Mouse (Mus musculus) lung, embryonic 16.5 days (tissue): ENCODE measurements around the gene Stradb. TPM values are rescaled to one million over a fixed set of nuclear protein-coding genes. Genes with fewer than 3 reads are reported as not detected.

Experiments used
- ATAC-seq: fragments of 200-750 bp; cut with Nextera tagmentation; 2 replicates; pipeline ENCODE4 v1.8.0; 2017; ENCODE audit warnings: low read depth, mild to moderate bottlenecking, moderate library complexity
- H3K27ac ChIP-seq: fragments of 300-500 bp; sonication (generic); 2 replicates; pipeline ENCODE4 v1.5.1; 2014; ENCODE audit warnings: mild to moderate bottlenecking, control low read depth, low read length
- H3K27me3 ChIP-seq: fragments of 300-500 bp; sonication (generic); 2 replicates; pipeline ENCODE4 v1.6.1; 2014; ENCODE audit warnings: low read depth, low read length, mixed read lengths; ENCODE audit not compliant: control insufficient read depth, insufficient read depth
- H3K36me3 ChIP-seq: fragments of 300-500 bp; sonication (generic); 2 replicates; pipeline ENCODE4 v1.6.1; 2014; ENCODE audit warnings: low read length; ENCODE audit not compliant: control insufficient read depth, insufficient read depth
- H3K4me1 ChIP-seq: fragments of 300-500 bp; sonication (generic); replicated peaks from 2 replicates; pipeline ENCODE4 v1.6.1; 2014; ENCODE audit warnings: low read length, mixed read lengths; ENCODE audit not compliant: control insufficient read depth, insufficient read depth
- H3K4me2 ChIP-seq: fragments of 300-500 bp; sonication (generic); 2 replicates; pipeline ENCODE4 v1.6.1; 2014; ENCODE audit warnings: low read depth, low read length, control low read depth
- H3K4me3 ChIP-seq: fragments of 300-500 bp; sonication (generic); 2 replicates; pipeline ENCODE4 v1.5.1; 2014; ENCODE audit warnings: mild to moderate bottlenecking, low read length, control low read depth
- H3K9ac ChIP-seq: fragments of 300-500 bp; sonication (generic); 2 replicates; pipeline ENCODE4 v1.6.1; 2014; ENCODE audit warnings: low read length, control low read depth
- H3K9me3 ChIP-seq: fragments of 300-500 bp; sonication (generic); 2 replicates; pipeline ENCODE4 v1.6.1; 2016; ENCODE audit warnings: low read length; ENCODE audit not compliant: control insufficient read depth
- WGBS: fragments of 180-500 bp; shearing (Covaris S2); extraction: QIAGEN DNeasy Blood & Tissue Kit; methylation state at CpG from one replicate; pipeline ENCODE4 v1.1.7; 2014; 5-methylcytosine and 5-hydroxymethylcytosine counted together
- polyA plus RNA-seq: library from polyadenylated mRNA; unstranded; fragments of >200 nt; fragmentation: Nextera tagmentation; extraction: Ambion mirVana; gene quantifications from 2 replicates; pipeline ENCODE4 v1.2.1, GENCODE M21; 2015

Stradb gene
- polyA plus RNA-seq, 1 experiment from 2014 or later = 21.9 TPM

GRCm38 (mm10) chr1:58950899-58951648, 22.2 kb upstream of the Stradb start:
- Histone ChIP-seq H3K9me3 (no peaks in the 10 kb centered on the region), H3K4me3 (no peak overlapping the region), H3K27ac (peak overlapping the region; percentile 32), H3K9ac (no peak overlapping the region), H3K36me3 (no peaks in the 10 kb centered on the region; the same call in 1 of the 2 replicates), H3K4me1 (peaks cover 12% of the 10 kb centered on the region), H3K4me2 (no peak overlapping the region), H3K27me3 (no peaks in the 10 kb centered on the region)
- ATAC-seq = peak; percentile 90
- 18% methylated on average over 8 of the region's 8 CpGs for WGBS

- H3K9me3 ChIP-seq = no peaks in the 10 kb centered on the region
- H3K4me1 ChIP-seq = peaks cover 12% of the 10 kb centered on the region
- H3K9ac ChIP-seq = no peak overlapping the region
- H3K4me2 ChIP-seq = no peak overlapping the region
- no peak overlapping the region for H3K4me3 ChIP-seq
- no peak overlapping the region for H3K27ac ChIP-seq
- WGBS = 76% methylated on average over 4 of the region's 4 CpGs
- no peaks in the 10 kb centered on the region for H3K27me3 ChIP-seq
- no peaks in the 10 kb centered on the region for H3K36me3 ChIP-seq
- no peak for ATAC-seq
Observed at GRCm38 (mm10) chr1:58951841-58952240, 21.5 kb upstream of the Stradb start.

GRCm38 (mm10) chr1:58952526-58952925, 20.8 kb upstream of the Stradb start:
- no peak for ATAC-seq
- Histone ChIP-seq H3K4me2 (no peak overlapping the region), H3K4me1 (peaks cover 16% of the 10 kb centered on the region), H3K4me3 (no peak overlapping the region), H3K36me3 (no peaks in the 10 kb centered on the region), H3K27ac (no peak overlapping the region), H3K9me3 (no peaks in the 10 kb centered on the region), H3K27me3 (no peaks in the 10 kb centered on the region), H3K9ac (no peak overlapping the region)
- WGBS = 88% methylated on average over 5 of the region's 5 CpGs

- no peaks in the 10 kb centered on the region for H3K36me3 ChIP-seq
- H3K4me2 ChIP-seq = no peak overlapping the region
- WGBS = 65% methylated on average over 4 of the region's 4 CpGs
- H3K4me3 ChIP-seq = no peak overlapping the region
- H3K27me3 ChIP-seq = no peaks in the 10 kb centered on the region
- no peak for ATAC-seq
- H3K9me3 ChIP-seq = no peaks in the 10 kb centered on the region
- H3K4me1 ChIP-seq = peaks cover 19% of the 10 kb centered on the region
- H3K27ac ChIP-seq = no peak overlapping the region
- no peak overlapping the region for H3K9ac ChIP-seq
Observed at GRCm38 (mm10) chr1:58952997-58953396, 20.3 kb upstream of the Stradb start.

GRCm38 (mm10) chr1:58953686-58954434, 19.5 kb upstream of the Stradb start:
- Histone ChIP-seq H3K4me1 (peaks cover 20% of the 10 kb centered on the region), H3K36me3 (no peaks in the 10 kb centered on the region), H3K27me3 (no peaks in the 10 kb centered on the region), H3K9ac (no peak overlapping the region), H3K4me3 (no peak overlapping the region), H3K27ac (no peak overlapping the region), H3K9me3 (no peaks in the 10 kb centered on the region), H3K4me2 (no peak overlapping the region)
- WGBS = 71% methylated on average over 9 of the region's 9 CpGs
- no peak for ATAC-seq

- H3K27ac ChIP-seq = no peak overlapping the region
- H3K4me3 ChIP-seq = no peak overlapping the region
- H3K4me1 ChIP-seq = peaks cover 20% of the 10 kb centered on the region
- 75% methylated on average over 8 of the region's 8 CpGs for WGBS
- H3K27me3 ChIP-seq = no peaks in the 10 kb centered on the region
- no peak overlapping the region for H3K9ac ChIP-seq
- no peaks in the 10 kb centered on the region for H3K36me3 ChIP-seq
- no peak overlapping the region for H3K4me2 ChIP-seq
- no peak for ATAC-seq
- H3K9me3 ChIP-seq = no peaks in the 10 kb centered on the region
Observed at GRCm38 (mm10) chr1:58954578-58955410, 18.5 kb upstream of the Stradb start.

GRCm38 (mm10) chr1:58955716-58956115, 17.6 kb upstream of the Stradb start:
- no peak for ATAC-seq
- Histone ChIP-seq H3K36me3 (no peaks in the 10 kb centered on the region), H3K9ac (no peak overlapping the region), H3K4me1 (peaks cover 18% of the 10 kb centered on the region), H3K27me3 (no peaks in the 10 kb centered on the region), H3K9me3 (no peaks in the 10 kb centered on the region), H3K4me3 (no peak overlapping the region), H3K27ac (no peak overlapping the region; the same call in 1 of the 2 replicates), H3K4me2 (no peak overlapping the region)
- WGBS = 77% methylated on average over 3 of the region's 3 CpGs

- no peaks in the 10 kb centered on the region for H3K27me3 ChIP-seq
- no peak overlapping the region for H3K4me2 ChIP-seq
- H3K9ac ChIP-seq = no peak overlapping the region
- H3K4me1 ChIP-seq = peaks cover 15% of the 10 kb centered on the region
- H3K36me3 ChIP-seq = no peaks in the 10 kb centered on the region
- H3K27ac ChIP-seq = no peak overlapping the region
- H3K4me3 ChIP-seq = no peak overlapping the region
- 64% methylated on average over 9 of the region's 9 CpGs for WGBS
- H3K9me3 ChIP-seq = no peaks in the 10 kb centered on the region
- peak; percentile 63 for ATAC-seq
Observed at GRCm38 (mm10) chr1:58956229-58956628, 17.1 kb upstream of the Stradb start.

- Histone ChIP-seq H3K4me1 (peaks cover 18% of the 10 kb centered on the region), H3K4me2 (no peak overlapping the region), H3K36me3 (no peaks in the 10 kb centered on the region), H3K4me3 (no peak overlapping the region), H3K9ac (no peak overlapping the region), H3K9me3 (no peaks in the 10 kb centered on the region), H3K27me3 (no peaks in the 10 kb centered on the region), H3K27ac (no peak overlapping the region)
- 45% methylated on average over 2 of the region's 2 CpGs for WGBS
- ATAC-seq = no peak
Observed at GRCm38 (mm10) chr1:58957931-58958330, 15.4 kb upstream of the Stradb start.
